Mouse (Mus musculus): ENCODE results near the gene Abi3. TPM values are rescaled to one million over a fixed set of nuclear protein-coding genes. Genes with fewer than 3 reads are reported as not detected.

Abi3 gene
- total and polyA plus RNA-seq, 3 experiments = 24.4 to 74.5 (median 31.4) TPM

DNA sequence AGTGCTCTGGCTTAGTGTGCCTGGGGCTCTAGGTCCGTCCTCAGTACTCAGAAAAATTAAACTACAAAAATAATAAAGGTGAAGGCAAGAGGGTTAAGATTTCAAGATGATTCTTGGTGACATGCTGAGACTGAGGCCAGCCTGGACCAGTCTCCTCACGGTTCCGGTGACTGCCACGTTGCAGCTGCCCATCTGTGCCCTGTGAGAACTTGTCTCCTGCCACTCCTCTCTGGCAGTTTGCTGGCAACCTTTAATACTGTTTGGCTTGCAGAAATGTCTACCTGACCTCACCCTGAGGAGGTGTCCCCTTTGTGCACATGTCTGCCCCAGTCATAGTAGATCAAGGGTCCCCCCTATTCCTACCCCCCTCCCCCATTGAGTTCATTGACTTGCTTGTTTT lies 58.8 kb downstream of the Abi3 start:
- Histone ChIP-seq H3K4me3 (replicated peaks in 1 of 3; ENCODE audit: low read depth in 2 of 3, low read length in 2 of 3, poor library complexity in 1 of 3) (no peak overlapping the region), H3K79me2 (replicated peaks; ENCODE audit: control insufficient read depth, extremely low read depth, insufficient read depth, poor library complexity, severe bottlenecking) (no peaks in the 10 kb centered on the region), H3K4me2 (ENCODE audit: insufficient read depth, low read depth, poor library complexity, severe bottlenecking) (no peak overlapping the region), H3K27ac (ENCODE audit: insufficient read depth, low read depth) (no peak overlapping the region), H3K27me3 (replicated peaks) (no peaks in the 10 kb centered on the region), H3K9me3 (replicated peaks; ENCODE audit: low read length) (peaks cover 2% of the 10 kb centered on the region), H3K36me3 (replicated peaks in 1 of 2; ENCODE audit: control insufficient read depth in 1 of 2, insufficient read depth in 1 of 2, low read length in 1 of 2) (no peaks in the 10 kb centered on the region), H3K9ac (ENCODE audit: insufficient read depth, low read depth) (no peak overlapping the region), H3K4me1 (ENCODE audit: control insufficient read depth in 1 of 2, insufficient read depth in 2 of 2) (no peaks in the 10 kb centered on the region)
- no peak for DNase-seq (ENCODE audit: extremely low read depth)
- dilution Hi-C loops (cut with MboI; ENCODE audit: extremely low pct_ligation_motif_present, extremely low pct_unique_long_range_greater_than_20kb, low sequenced_read_pairs) (no loop called here), in situ Hi-C loops (cut with MboI; ENCODE audit: low pct_ligation_motif_present, low pct_unique_long_range_greater_than_20kb, low sequenced_read_pairs) (loop anchor here (5.0 kb wide), 1 partner anchor 34 kb away; no protein-coding TSS in a partner anchor)
- TF ChIP-seq CTCF (conservative IDR thresholded peaks at IDR 0.05 in 1 of 2, IDR thresholded peaks at IDR 0.05 in 1 of 2; ENCODE audit: low read depth in 2 of 2, low read length in 2 of 2) = no peak
- no peak for TF ChIP-seq NELFE (IDR thresholded peaks at IDR 0.05; ENCODE audit: low read depth, low read length)
- TF ChIP-seq ZC3H11A (IDR thresholded peaks at IDR 0.05; ENCODE audit: low read depth, low read length) = no peak
- TF ChIP-seq ZNF384 (IDR thresholded peaks at IDR 0.05; ENCODE audit: low read depth, low read length) = no peak
- no peak for TF ChIP-seq ETS1 (conservative IDR thresholded peaks at IDR 0.05; ENCODE audit: low read depth, low read length)
- no peak for TF ChIP-seq BHLHE40 (IDR thresholded peaks at IDR 0.05; ENCODE audit: low read depth, low read length)
- TF ChIP-seq MAX (IDR thresholded peaks at IDR 0.05; ENCODE audit: low read length) = no peak
- no peak for TF ChIP-seq MXI1 (IDR thresholded peaks at IDR 0.05; ENCODE audit: low read depth, low read length)
- no peak for TF ChIP-seq E2F4 (IDR thresholded peaks at IDR 0.05; ENCODE audit: insufficient replicate concordance, low read depth, low read length)
- TF ChIP-seq POLR2AphosphoS2 (IDR thresholded peaks at IDR 0.05; ENCODE audit: low read depth, low read length) = no peak
- TF ChIP-seq TCF12 (IDR thresholded peaks at IDR 0.05; ENCODE audit: low read depth, low read length) = no peak
- no peak for TF ChIP-seq CHD1 (IDR thresholded peaks at IDR 0.05; ENCODE audit: low read depth, low read length)
- TF ChIP-seq IRF4 (IDR thresholded peaks at IDR 0.05; ENCODE audit: low read depth, low read length) = no peak
- no peak for TF ChIP-seq UBTF (IDR thresholded peaks at IDR 0.05; ENCODE audit: low read depth, low read length)
- TF ChIP-seq KAT2A (IDR thresholded peaks at IDR 0.05; ENCODE audit: insufficient replicate concordance, low read length) = no peak
- TF ChIP-seq POLR2A (IDR thresholded peaks at IDR 0.05; ENCODE audit: low read depth, low read length) = no peak
- no peak for TF ChIP-seq ELF1 (IDR thresholded peaks at IDR 0.05; ENCODE audit: low read depth, low read length)
- TF ChIP-seq SMC3 (IDR thresholded peaks at IDR 0.05; ENCODE audit: low read depth, low read length) = no peak
- no peak for TF ChIP-seq MAZ (IDR thresholded peaks at IDR 0.05; ENCODE audit: low read depth, low read length)

DNA sequence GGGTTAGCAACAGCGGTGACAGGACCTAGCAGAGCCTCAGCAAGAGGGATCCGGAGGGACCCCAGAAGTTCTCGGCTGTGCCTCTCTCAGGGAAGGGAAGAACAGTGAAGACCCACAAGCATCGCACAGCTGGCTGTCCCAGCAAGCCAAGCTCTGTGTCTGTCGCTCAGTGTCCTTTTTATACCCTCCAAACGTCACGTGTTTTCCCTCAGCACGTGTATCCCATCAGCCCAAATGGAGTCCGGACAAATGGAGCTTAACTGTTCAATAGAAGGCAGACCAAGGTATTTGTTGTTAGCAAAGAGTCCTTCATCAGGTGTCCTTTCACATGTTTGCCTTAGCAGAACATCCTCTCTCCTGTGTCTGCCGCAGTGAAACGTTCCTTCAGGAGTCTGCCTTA lies 60.7 kb downstream of the Abi3 start:
- Histone ChIP-seq H3K27me3 (replicated peaks) (no peaks in the 10 kb centered on the region), H3K4me2 (ENCODE audit: insufficient read depth, low read depth, poor library complexity, severe bottlenecking) (no peak overlapping the region), H3K79me2 (replicated peaks; ENCODE audit: control insufficient read depth, extremely low read depth, insufficient read depth, poor library complexity, severe bottlenecking) (no peaks in the 10 kb centered on the region), H3K4me1 (ENCODE audit: control insufficient read depth in 1 of 2, insufficient read depth in 2 of 2) (no peaks in the 10 kb centered on the region), H3K9ac (ENCODE audit: insufficient read depth, low read depth) (no peak overlapping the region), H3K4me3 (replicated peaks in 1 of 3; ENCODE audit: low read depth in 2 of 3, low read length in 2 of 3, poor library complexity in 1 of 3) (no peak overlapping the region), H3K9me3 (replicated peaks; ENCODE audit: low read length) (peaks cover 2% of the 10 kb centered on the region), H3K27ac (ENCODE audit: insufficient read depth, low read depth) (no peak overlapping the region), H3K36me3 (replicated peaks in 1 of 2; ENCODE audit: control insufficient read depth in 1 of 2, insufficient read depth in 1 of 2, low read length in 1 of 2) (peaks cover 0 to 5% of the 10 kb centered on the region in 2 experiments)
- TF ChIP-seq IRF4 (IDR thresholded peaks at IDR 0.05; ENCODE audit: low read depth, low read length) (no peak), CHD2 (IDR thresholded peaks at IDR 0.05; ENCODE audit: low read length) (no peak), PAX5 (IDR thresholded peaks at IDR 0.05; ENCODE audit: low read length) (no peak), EP300 (IDR thresholded peaks at IDR 0.05; ENCODE audit: low read length) (no peak), E2F4 (IDR thresholded peaks at IDR 0.05; ENCODE audit: insufficient replicate concordance, low read depth, low read length) (no peak), MAFK (IDR thresholded peaks at IDR 0.05; ENCODE audit: insufficient replicate concordance, low read length) (no peak)
- dilution Hi-C loops (cut with MboI; ENCODE audit: extremely low pct_ligation_motif_present, extremely low pct_unique_long_range_greater_than_20kb, low sequenced_read_pairs) = no loop called here
- DNase-seq (ENCODE audit: extremely low read depth) = no peak
- in situ Hi-C loops (cut with MboI; ENCODE audit: low pct_ligation_motif_present, low pct_unique_long_range_greater_than_20kb, low sequenced_read_pairs) = loop anchor here (5.0 kb wide), 1 partner anchor 36 kb away; no protein-coding TSS in a partner anchor

Measured in CH12.LX (cell line).